Mouse (Mus musculus): ENCODE measurements around the gene Npy1r.

- no peak for TF ChIP-seq CTCF (IDR thresholded peaks at IDR 0.05; ENCODE audit: low read depth, low read length)
- TF ChIP-seq POLR2A (IDR thresholded peaks at IDR 0.05; ENCODE audit: borderline replicate concordance, low read depth, low read length) = no peak
Measured at GRCm38 (mm10) chr8:66688395-66688794, 8.6 kb upstream of the Npy1r start.
